Mouse (Mus musculus): Measurements from ENCODE around the gene Xkr8.
A peak's percentile ranks its signal among the peaks of the same experiment; 100 is the strongest.
"Not testable (repeated sequence)": the region's sequence is repeated elsewhere in the genome, so short reads cannot be mapped to it uniquely, and the experiment has no call there.

The Xkr8 gene

DNA sequence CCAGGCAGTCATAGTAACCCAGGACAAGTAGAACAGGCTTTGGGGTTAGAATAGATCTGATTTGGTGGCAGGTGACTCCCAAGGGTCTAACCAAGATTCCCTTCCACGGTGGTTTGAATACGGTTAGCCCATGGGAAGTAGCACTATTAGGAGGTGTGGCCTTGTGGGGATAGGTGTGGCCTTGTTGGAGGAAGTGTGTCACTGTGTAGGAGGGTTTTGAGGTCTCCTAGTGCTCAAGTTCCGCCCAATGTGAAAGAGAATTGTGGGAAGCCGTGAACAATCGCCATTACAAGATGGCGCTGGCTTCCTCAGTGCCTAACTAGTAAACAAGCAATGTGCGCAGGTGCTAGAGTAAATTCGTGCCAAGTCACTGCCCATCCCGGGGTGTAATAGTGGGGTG lies 4.8 kb upstream of the Xkr8 start:
- DNase-seq (ENCODE audit: low read depth, low spot score), result not testable (repeated sequence)

DNA sequence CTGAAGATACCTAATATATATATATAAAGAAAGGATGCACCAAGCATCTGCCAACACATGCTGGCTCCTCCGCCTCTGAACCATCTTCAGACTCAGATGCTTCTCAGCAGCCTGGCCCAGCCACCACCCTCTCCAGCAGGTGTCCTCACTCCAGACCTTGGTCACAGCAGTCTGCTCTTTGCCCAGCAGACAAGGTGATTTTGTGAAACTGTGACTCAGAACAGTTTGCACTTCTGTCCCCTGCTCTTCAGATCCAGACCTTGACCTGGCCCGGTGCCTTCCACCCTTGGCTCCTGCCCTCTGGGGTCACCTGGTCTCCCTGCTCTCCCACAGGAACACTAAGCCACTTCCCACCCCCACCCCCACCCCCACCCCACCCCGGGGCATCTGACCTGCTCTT lies 3.5 kb upstream of the Xkr8 start:
- no peak for DNase-seq (ENCODE audit: low read depth, low spot score)

DNA sequence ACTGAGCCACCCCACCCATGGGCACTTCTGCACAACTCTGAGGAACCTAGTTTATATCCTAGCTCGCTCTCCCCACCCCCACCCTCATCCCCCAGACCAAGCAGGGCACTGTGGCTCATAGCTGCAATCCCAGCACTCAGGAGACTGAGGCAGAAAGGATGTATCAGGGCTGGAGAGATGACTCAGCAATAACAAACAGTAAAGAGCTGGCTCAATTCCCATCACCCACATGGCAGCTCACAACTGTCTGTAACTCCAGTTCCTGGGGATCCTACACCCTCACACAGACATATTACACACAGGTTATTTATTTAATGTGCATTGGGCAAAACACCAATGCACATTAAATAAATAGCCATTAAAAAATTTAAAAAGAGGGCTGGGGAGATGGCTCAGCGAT lies 3.0 kb upstream of the Xkr8 start:
- no peak for DNase-seq (ENCODE audit: low read depth, low spot score)

DNA sequence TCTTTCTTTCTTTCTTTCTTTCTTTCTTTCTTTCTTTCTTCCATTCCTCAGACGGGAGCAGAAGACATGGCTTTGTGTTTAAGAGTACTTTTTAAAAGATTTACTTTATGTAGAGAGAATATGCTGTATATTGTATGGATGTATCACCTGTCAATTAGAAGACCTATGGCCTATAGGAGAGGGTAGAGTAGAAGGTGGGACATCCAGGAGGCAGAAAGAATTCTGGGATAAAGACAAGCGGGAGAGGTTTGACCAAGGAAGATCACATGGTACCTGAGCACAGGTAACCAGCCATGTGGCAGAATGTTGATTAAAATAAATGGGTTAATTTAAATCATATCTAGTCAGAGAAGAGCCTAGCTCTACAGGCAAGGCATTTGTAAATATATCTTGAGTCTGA lies 2.4 kb upstream of the Xkr8 start:
- no peak for DNase-seq (ENCODE audit: low read depth, low spot score)

DNA sequence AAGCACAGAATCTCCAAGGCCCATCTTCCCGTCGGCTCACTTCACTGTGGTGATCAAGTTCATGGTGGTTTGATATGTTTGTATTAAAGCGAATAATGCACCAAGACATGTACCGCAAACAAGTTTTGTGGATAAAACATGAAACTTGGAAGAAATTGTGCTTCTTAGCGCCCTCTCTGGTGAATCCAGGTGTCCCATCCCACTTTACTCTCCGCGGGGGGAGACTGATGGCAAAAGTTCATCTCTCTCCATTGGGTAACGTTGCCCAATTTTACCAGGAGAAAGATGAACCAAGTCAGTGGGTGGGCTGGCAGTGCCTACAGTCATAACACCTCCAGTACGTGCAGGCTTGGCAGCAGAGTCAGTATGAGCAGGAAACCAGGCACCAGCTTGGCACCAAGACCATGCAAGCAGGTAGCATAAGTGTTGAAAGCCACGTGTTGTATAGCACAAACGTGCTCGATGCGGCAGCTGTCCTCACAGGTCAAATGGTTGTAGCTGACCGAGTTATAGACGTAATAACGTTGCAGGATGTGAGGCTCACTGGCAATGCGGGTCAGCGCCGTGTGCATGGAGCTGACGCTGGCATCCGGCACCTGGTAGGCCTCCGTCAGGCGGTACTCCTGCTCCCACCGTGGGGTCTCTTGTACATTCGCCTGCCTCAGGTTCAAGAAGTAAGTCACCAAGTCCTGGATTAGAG lies 875 bp upstream of the Xkr8 start:
- no peak for DNase-seq (ENCODE audit: low read depth, low spot score)

DNA sequence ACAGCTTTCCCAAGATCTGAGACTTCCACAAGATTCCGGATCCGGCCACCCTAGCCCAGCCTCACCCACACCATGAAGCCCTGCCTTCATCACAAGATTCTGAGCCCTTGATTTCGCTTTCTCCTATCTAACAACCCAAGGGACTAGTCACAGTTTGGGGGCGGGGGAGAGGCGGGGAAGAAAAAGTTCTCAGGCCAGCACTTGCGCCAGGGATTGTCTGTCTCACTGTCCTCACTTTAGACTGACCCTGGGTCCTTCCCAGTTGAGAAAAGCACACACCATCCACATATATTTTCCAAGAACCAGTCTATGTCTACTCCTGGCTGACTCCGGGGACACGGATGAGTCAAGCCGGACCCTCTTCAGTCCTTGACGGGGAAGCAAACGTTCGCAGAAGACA lies 730 bp downstream of the Xkr8 start:
- no peak for DNase-seq (ENCODE audit: low read depth, low spot score)

DNA sequence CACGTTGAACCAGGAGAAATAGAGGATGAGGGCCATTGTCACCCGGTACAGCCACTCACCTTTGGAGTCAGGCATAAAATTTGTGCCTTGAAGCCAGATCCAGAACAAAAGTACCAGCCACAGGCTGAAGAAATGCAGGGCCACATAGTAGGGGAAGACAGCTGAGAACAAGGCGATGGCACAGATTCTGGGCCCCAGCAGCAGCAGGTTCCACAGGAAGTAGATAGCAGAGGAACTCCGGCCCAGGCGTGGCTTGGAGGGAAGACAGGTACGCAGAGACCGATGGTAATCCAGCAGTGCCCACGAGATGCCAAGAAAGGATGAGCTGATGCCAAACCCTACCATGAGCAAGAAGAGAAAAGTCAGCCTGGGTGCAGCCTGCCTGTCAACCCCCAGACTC lies 4.1 kb downstream of the Xkr8 start:
- DNase-seq (ENCODE audit: low read depth, low spot score), result no peak

DNA sequence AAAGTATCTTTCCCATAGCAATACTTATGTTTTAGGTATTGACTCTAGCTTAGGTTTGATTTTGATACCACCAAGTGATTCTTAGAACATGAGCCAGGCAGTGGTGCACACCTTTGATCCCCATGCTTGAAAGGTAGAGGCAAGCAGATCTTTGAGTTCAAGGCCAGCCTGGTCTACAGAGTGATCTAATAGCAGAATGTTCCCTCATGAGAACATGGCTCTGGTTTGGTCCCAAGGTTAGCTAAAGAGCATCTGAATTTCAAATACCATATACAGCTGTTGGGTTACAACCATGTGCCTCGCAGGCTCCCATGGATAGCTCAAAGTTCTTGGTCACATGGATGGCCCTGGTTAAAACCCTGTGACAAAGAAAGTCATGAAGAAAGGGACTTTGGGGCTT lies 14.1 kb downstream of the Xkr8 start:
- DNase-seq (ENCODE audit: low read depth, low spot score), result no peak

DNA sequence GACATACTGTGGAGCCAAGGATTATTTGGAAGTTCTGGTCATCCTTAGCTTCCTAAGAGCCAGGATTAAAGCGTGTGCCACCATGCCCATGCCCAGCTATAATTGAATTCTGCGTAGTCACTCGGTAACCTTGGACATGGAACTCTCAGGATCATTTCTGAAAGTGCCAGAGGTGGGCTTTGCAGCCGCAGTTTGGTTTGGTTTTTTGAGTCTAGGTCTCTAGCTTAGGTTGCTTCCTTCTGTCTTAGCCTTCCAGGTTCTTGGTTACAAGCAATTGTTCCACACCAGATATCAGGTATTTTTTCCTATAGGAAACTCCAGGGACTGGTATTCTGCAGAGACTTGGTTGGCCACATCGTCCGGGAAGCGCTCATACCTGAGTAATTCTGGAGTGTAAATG lies 19.2 kb downstream of the Xkr8 start:
- DNase-seq (ENCODE audit: low read depth, low spot score), result no peak

DNA sequence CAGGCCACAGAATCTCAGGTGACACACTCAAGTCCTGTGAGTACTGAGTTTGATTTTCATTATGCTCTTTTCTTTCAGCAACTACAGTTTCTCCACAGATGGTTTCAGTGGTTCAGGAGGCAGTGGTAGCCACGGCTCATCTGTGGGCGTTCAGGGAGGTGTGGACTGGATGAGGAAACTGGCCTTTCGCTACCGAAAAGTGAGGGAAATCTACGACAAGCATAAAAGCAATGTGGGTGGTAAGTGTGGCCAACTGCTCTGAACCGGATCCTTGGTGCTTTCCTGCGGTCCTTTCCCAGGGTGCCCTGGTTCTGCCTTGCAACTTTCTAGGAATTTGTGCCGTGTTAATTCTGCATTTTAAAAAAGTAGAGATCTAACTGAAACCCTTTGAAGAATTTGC lies 25.5 kb downstream of the Xkr8 start:
- DNase-seq (ENCODE audit: low read depth, low spot score), result no peak

DNA sequence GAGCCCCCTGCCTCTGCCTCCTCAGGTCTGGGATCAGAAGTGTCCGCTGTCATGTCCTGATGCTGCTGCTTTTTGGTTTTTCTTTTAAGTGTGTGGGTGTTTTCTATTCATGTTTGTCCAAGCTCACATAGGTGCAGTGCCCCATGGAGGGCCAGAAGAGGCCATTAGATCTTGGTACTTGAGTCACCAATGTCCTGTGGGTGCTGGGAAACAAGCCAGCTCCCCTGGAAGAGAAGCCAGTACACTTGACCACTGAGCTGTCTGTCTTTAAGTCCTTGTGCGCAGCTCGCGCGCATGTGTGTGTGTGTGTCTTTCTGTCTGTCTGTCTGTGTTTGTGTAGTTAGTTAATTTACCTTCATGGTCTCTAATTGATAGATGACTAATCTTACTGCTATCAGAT lies 30.3 kb downstream of the Xkr8 start:
- no peak for DNase-seq (ENCODE audit: low read depth, low spot score)

DNA sequence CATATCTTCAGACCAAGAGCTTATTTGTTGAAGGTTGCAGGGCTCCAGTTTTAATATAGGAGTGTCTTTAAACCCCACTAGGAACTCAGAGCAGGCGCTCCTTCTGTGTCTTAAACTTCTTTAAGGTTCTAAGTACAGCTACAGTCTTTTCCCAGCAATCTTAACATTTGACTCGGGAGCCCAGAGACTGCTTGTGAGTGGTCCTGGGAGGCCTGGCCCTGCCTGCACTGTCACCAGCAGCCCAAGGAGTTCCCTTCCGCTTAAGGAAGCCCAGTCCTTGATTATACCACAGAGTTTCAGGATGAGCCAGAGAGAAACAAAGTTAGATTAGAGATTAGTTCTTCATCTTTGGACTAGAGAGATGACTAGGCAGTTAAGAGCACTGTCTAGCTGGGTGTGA lies 39.0 kb downstream of the Xkr8 start:
- DNase-seq (ENCODE audit: low read depth, low spot score), result no peak

DNA sequence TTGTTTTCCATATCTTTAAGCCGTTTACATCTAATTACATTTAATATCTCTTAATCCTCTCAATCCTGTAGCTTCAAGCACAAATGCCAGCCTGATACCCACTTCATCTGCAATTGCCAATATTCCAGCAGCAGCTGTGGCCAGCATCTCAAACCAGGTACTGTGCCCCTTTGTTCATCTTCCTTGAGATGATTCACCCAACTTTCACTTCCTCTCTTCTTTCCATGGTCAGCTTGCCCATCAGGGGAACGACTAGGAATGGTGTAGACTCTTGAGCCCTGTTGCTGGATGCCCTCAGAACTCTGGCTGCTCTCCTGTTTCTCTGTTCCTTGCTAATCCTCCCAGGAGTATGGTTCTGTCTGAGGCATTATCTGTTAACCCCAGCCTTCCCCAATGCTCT lies 42.7 kb downstream of the Xkr8 start:
- no peak for DNase-seq (ENCODE audit: low read depth, low spot score)

DNA sequence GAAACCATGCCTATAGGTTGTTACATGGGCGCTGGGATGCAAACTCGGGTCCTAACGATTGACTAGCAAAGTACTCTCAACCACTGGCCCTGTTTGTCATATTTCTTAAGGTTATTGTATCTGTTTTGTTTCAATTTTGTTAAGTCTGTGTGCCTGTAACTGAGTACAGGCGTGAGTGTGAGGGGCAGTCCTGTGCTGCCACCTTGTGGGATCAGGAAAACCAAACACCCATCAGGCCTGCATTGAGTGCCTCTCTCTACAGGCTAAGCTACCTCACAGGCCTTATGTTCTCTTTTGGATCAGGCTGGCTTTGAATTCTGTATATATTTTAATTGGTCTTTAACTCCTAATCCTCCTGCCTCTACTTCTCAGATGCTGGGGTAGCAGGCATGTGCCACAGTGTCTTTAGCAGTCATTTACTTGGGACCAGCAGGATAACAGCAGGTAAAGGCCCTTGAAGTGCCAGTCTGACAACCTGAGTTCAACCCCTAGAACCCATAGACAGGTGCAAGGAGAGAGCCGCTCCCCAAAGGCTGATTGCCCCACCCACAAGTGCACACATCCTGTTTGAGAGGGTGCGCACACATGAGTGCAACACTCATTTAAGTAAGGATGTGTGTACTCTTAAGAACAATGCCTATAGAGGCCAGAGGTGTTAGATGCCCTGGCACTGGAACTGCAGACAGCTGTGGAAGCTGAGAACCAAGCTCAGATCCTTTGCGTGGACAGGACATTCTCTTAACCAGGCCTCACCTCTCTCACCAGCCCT lies 55.4 kb downstream of the Xkr8 start:
- DNase-seq (ENCODE audit: low read depth, low spot score), result peak; percentile 3

All from skeletal muscle tissue, adult 2 months (tissue).